Mouse (Mus musculus): ENCODE measurements around the gene Nmrk2.

The Nmrk2 gene

GRCm38 (mm10) chr10:81216260-81216659, 14.4 kb upstream of the Nmrk2 start:
- no peak for DNase-seq

GRCm38 (mm10) chr10:81210154-81210553, 8.3 kb upstream of the Nmrk2 start:
- DNase-seq = no peak

- no peak for DNase-seq
Measured at GRCm38 (mm10) chr10:81204137-81204536, 2.3 kb upstream of the Nmrk2 start.

- DNase-seq = no peak
Measured at GRCm38 (mm10) chr10:81202978-81203720, 1.3 kb upstream of the Nmrk2 start.

GRCm38 (mm10) chr10:81200605-81201287, 1.1 kb downstream of the Nmrk2 start:
- DNase-seq = no peak

- DNase-seq = no peak
Measured at GRCm38 (mm10) chr10:81200141-81200540, 1.7 kb downstream of the Nmrk2 start.

- DNase-seq = no peak
Measured at GRCm38 (mm10) chr10:81198990-81199389, 2.9 kb downstream of the Nmrk2 start.

GRCm38 (mm10) chr10:81198230-81198629, 3.6 kb downstream of the Nmrk2 start:
- DNase-seq = peak; percentile 68 to 74

GRCm38 (mm10) chr10:81197305-81197704, 4.5 kb downstream of the Nmrk2 start:
- DNase-seq = no peak

GRCm38 (mm10) chr10:81196470-81197065, 5.3 kb downstream of the Nmrk2 start:
- no peak for DNase-seq

GRCm38 (mm10) chr10:81195300-81195699, 6.6 kb downstream of the Nmrk2 start:
- no peak for DNase-seq

GRCm38 (mm10) chr10:81193991-81194774, 7.7 kb downstream of the Nmrk2 start:
- DNase-seq = peak; percentile 29 to 43

- peak in 1 of 2 experiments; percentile 66 for DNase-seq
Measured at GRCm38 (mm10) chr10:81192968-81193501, 8.8 kb downstream of the Nmrk2 start.

GRCm38 (mm10) chr10:81192270-81192967, 9.4 kb downstream of the Nmrk2 start:
- peak; percentile 83 to 90 for DNase-seq

- peak; percentile 27 to 45 for DNase-seq
Measured at GRCm38 (mm10) chr10:81191342-81191982, 10.4 kb downstream of the Nmrk2 start.

- DNase-seq = peak; percentile 18 to 40
Measured at GRCm38 (mm10) chr10:81190912-81191321, 10.9 kb downstream of the Nmrk2 start.

GRCm38 (mm10) chr10:81190236-81190911, 11.5 kb downstream of the Nmrk2 start:
- peak; percentile 55 to 67 for DNase-seq

GRCm38 (mm10) chr10:81189821-81190220, 12.0 kb downstream of the Nmrk2 start:
- no peak for DNase-seq

GRCm38 (mm10) chr10:81187161-81187560, 14.7 kb downstream of the Nmrk2 start:
- no peak for DNase-seq

- no peak for DNase-seq
Measured at GRCm38 (mm10) chr10:81184765-81185164, 17.1 kb downstream of the Nmrk2 start.

- DNase-seq = no peak
Measured at GRCm38 (mm10) chr10:81183805-81184204, 18.0 kb downstream of the Nmrk2 start, which contains the start of gene 4930442H23Rik. Gene 4930442H23Rik (minus strand): TSS chr10:81183849.
